Mouse (Mus musculus) adrenal gland, adult (tissue): Measurements from ENCODE around the gene Mertk.

Experiments
- DNase-seq, 2 experiments: peaks; one replicate each; pipeline ENCODE4 v3.0.0; 2022 to 2023; ENCODE audit warnings: low spot score in 1 of 2; ENCODE audit not compliant: inconsistent age in 2 of 2

The Mertk gene

GRCm38 (mm10) chr2:128817786-128818681 is 119.3 kb downstream of the Mertk start, which contains the start of gene Tmem87b:
TSS of gene Tmem87b (plus strand) at chr2:128818118.
- peak; percentile 96 to 100 for DNase-seq

- DNase-seq, result peak; percentile 39 to 84
These were observed 120.3 kb downstream of the Mertk start for GRCm38 (mm10) chr2:128818956-128819643.

- no peak for DNase-seq
These were observed 121.9 kb downstream of the Mertk start for GRCm38 (mm10) chr2:128820631-128821030.

- no peak for DNase-seq
These were observed 125.1 kb downstream of the Mertk start for GRCm38 (mm10) chr2:128823893-128824292.

GRCm38 (mm10) chr2:128827787-128828186 is 129.0 kb downstream of the Mertk start:
- DNase-seq, result no peak

GRCm38 (mm10) chr2:128832611-128833010 is 133.9 kb downstream of the Mertk start:
- DNase-seq, result no peak

- DNase-seq, result peak in 1 of 2 experiments; percentile 61
These were observed 134.3 kb downstream of the Mertk start for GRCm38 (mm10) chr2:128833035-128833434.

- DNase-seq, result no peak
These were observed 134.7 kb downstream of the Mertk start for GRCm38 (mm10) chr2:128833435-128833834.

- DNase-seq, result no peak
These were observed 138.8 kb downstream of the Mertk start for GRCm38 (mm10) chr2:128837531-128837930.

- DNase-seq, result no peak
These were observed 139.9 kb downstream of the Mertk start for GRCm38 (mm10) chr2:128838611-128839010.

GRCm38 (mm10) chr2:128839501-128839900 is 140.7 kb downstream of the Mertk start:
- DNase-seq, result no peak

GRCm38 (mm10) chr2:128842437-128842836 is 143.7 kb downstream of the Mertk start:
- no peak for DNase-seq

- no peak for DNase-seq
These were observed 151.3 kb downstream of the Mertk start for GRCm38 (mm10) chr2:128850036-128850435.
